Mouse (Mus musculus) hematopoietic stem cell, adult 5-6 weeks (primary cell): ENCODE measurements around the gene Scrn3. TPM values are rescaled to one million over a fixed set of nuclear protein-coding genes. Genes with fewer than 3 reads are reported as not detected.

Experiments used
- total RNA-seq: library from RNA; stranded (forward); fragments of 172-1452, 232-1000 nt; gene quantifications from 2 replicates; pipeline ENCODE4 v1.2.3, GENCODE M21; 2017

The Scrn3 gene
- total RNA-seq, 1 experiment from 2014 or later = 20.6 TPM

Other genes starting within 250 kb of the Scrn3 start
- 92.2 and 115 TPM in 2 replicates for gene Ola1, start 93.7 kb upstream of the Scrn3 start, total RNA-seq
- not detected in 2 replicates for gene Sp9, start 40.7 kb upstream of the Scrn3 start, total RNA-seq
- gene Cir1, start 100 bp downstream of the Scrn3 start, total RNA-seq = 30.0 and 39.5 TPM in 2 replicates
- 0.81 and 2.2 TPM in 2 replicates for gene Gpr155, start 74.0 kb downstream of the Scrn3 start, total RNA-seq
- gene Wipf1, start 217.1 kb downstream of the Scrn3 start, total RNA-seq = 18.8 and 24.3 TPM in 2 replicates